Mouse (Mus musculus): Measurements from ENCODE around the gene Hdac4. TPM values are rescaled to one million over a fixed set of nuclear protein-coding genes. Genes with fewer than 3 reads are reported as not detected.
A peak's percentile ranks its signal among the peaks of the same experiment; 100 is the strongest.

Hdac4 gene
- polyA plus RNA-seq, 1 experiment from 2014 or later = 16.3 TPM

GRCm38 (mm10) chr1:92113243-92114009 is 82.1 kb downstream of the Hdac4 start:
- ATAC-seq = peak; percentile 63
- no peak overlapping the region for H3K4me3 ChIP-seq (ENCODE audit: low read depth, low read length)
- WGBS = 52% methylated on average over 6 of the region's 6 CpGs
- H3K4me1 ChIP-seq (ENCODE audit: insufficient read depth, low read depth, low read length) = 0 out of 2 replicates have a peak, but pooled peaks cover 6% of the 10 kb centered on the region
- no peaks in the 10 kb centered on the region for H3K27me3 ChIP-seq (replicated peaks; ENCODE audit: insufficient read depth, low read length)
- DNase-seq (ENCODE audit: low spot score) = peak; percentile 52
- H3K9me3 ChIP-seq (ENCODE audit: low read length) = no peaks in the 10 kb centered on the region
- no peak overlapping the region for H3K4me2 ChIP-seq (replicated peaks; ENCODE audit: low read depth, low read length)
- TF ChIP-seq CTCF (IDR thresholded peaks at IDR 0.05) (peak; percentile 40), EP300 (IDR thresholded peaks at IDR 0.05) (no peak)
- H3K27ac ChIP-seq (ENCODE audit: low read length) = no peak overlapping the region
- no peak overlapping the region for H3K9ac ChIP-seq (replicated peaks; ENCODE audit: low read depth)
- no peaks in the 10 kb centered on the region for H3K36me3 ChIP-seq (ENCODE audit: insufficient read depth, low read length)

GRCm38 (mm10) chr1:92112591-92112990 is 82.9 kb downstream of the Hdac4 start:
- ATAC-seq = no peak
- H3K4me3 ChIP-seq (ENCODE audit: low read depth, low read length) = no peak overlapping the region
- TF ChIP-seq CTCF (IDR thresholded peaks at IDR 0.05) (no peak), EP300 (IDR thresholded peaks at IDR 0.05) (no peak)
- H3K9ac ChIP-seq (replicated peaks; ENCODE audit: low read depth) = no peak overlapping the region
- H3K9me3 ChIP-seq (ENCODE audit: low read length) = no peaks in the 10 kb centered on the region
- no peak overlapping the region for H3K4me2 ChIP-seq (replicated peaks; ENCODE audit: low read depth, low read length)
- 90% methylated on average over 5 of the region's 5 CpGs for WGBS
- H3K27me3 ChIP-seq (replicated peaks; ENCODE audit: insufficient read depth, low read length) = no peaks in the 10 kb centered on the region
- no peak for DNase-seq (ENCODE audit: low spot score)
- H3K4me1 ChIP-seq (ENCODE audit: insufficient read depth, low read depth, low read length) = 0 out of 2 replicates have a peak, but pooled peaks cover 6% of the 10 kb centered on the region
- H3K27ac ChIP-seq (ENCODE audit: low read length) = no peak overlapping the region
- H3K36me3 ChIP-seq (ENCODE audit: insufficient read depth, low read length) = no peaks in the 10 kb centered on the region

GRCm38 (mm10) chr1:92111551-92111950 is 83.9 kb downstream of the Hdac4 start:
- Histone ChIP-seq H3K4me2 (replicated peaks; ENCODE audit: low read depth, low read length) (no peak overlapping the region), H3K27me3 (replicated peaks; ENCODE audit: insufficient read depth, low read length) (no peaks in the 10 kb centered on the region), H3K9ac (replicated peaks; ENCODE audit: low read depth) (no peak overlapping the region), H3K4me1 (ENCODE audit: insufficient read depth, low read depth, low read length) (0 out of 2 replicates have a peak, but pooled peaks cover 6% of the 10 kb centered on the region), H3K9me3 (ENCODE audit: low read length) (no peaks in the 10 kb centered on the region), H3K36me3 (ENCODE audit: insufficient read depth, low read length) (no peaks in the 10 kb centered on the region), H3K4me3 (ENCODE audit: low read depth, low read length) (no peak overlapping the region), H3K27ac (ENCODE audit: low read length) (no peak overlapping the region)
- ATAC-seq = no peak
- no peak for DNase-seq (ENCODE audit: low spot score)
- 75% methylated on average over 2 of the region's 2 CpGs for WGBS
- TF ChIP-seq EP300 (IDR thresholded peaks at IDR 0.05) (no peak), CTCF (IDR thresholded peaks at IDR 0.05) (no peak)

GRCm38 (mm10) chr1:92111026-92111425 is 84.5 kb downstream of the Hdac4 start:
- no peaks in the 10 kb centered on the region for H3K36me3 ChIP-seq (ENCODE audit: insufficient read depth, low read length)
- WGBS = 84% methylated on average over 1 of the region's 1 CpGs
- H3K9ac ChIP-seq (replicated peaks; ENCODE audit: low read depth) = no peak overlapping the region
- H3K27me3 ChIP-seq (replicated peaks; ENCODE audit: insufficient read depth, low read length) = no peaks in the 10 kb centered on the region
- no peak overlapping the region for H3K27ac ChIP-seq (ENCODE audit: low read length)
- ATAC-seq (no peak), DNase-seq (ENCODE audit: low spot score) (no peak)
- no peaks in the 10 kb centered on the region for H3K9me3 ChIP-seq (ENCODE audit: low read length)
- 0 out of 2 replicates have a peak, but pooled peaks cover 6% of the 10 kb centered on the region for H3K4me1 ChIP-seq (ENCODE audit: insufficient read depth, low read depth, low read length)
- TF ChIP-seq CTCF (IDR thresholded peaks at IDR 0.05) (no peak), EP300 (IDR thresholded peaks at IDR 0.05) (no peak)
- H3K4me2 ChIP-seq (replicated peaks; ENCODE audit: low read depth, low read length) = no peak overlapping the region
- H3K4me3 ChIP-seq (ENCODE audit: low read depth, low read length) = no peak overlapping the region

- no peaks in the 10 kb centered on the region for H3K27me3 ChIP-seq (replicated peaks; ENCODE audit: insufficient read depth, low read length)
- H3K27ac ChIP-seq (ENCODE audit: low read length) = no peak overlapping the region
- H3K4me2 ChIP-seq (replicated peaks; ENCODE audit: low read depth, low read length) = no peak overlapping the region
- no peaks in the 10 kb centered on the region for H3K9me3 ChIP-seq (ENCODE audit: low read length)
- H3K9ac ChIP-seq (replicated peaks; ENCODE audit: low read depth) = no peak overlapping the region
- H3K4me3 ChIP-seq (ENCODE audit: low read depth, low read length) = no peak overlapping the region
- TF ChIP-seq EP300 (IDR thresholded peaks at IDR 0.05) (no peak), CTCF (IDR thresholded peaks at IDR 0.05) (no peak)
- DNase-seq (ENCODE audit: low spot score) (no peak), ATAC-seq (no peak)
- H3K4me1 ChIP-seq (ENCODE audit: insufficient read depth, low read depth, low read length) = 0 out of 2 replicates have a peak, but pooled peaks cover 6% of the 10 kb centered on the region
- WGBS = 66% methylated on average over 1 of the region's 1 CpGs
- H3K36me3 ChIP-seq (ENCODE audit: insufficient read depth, low read length) = no peaks in the 10 kb centered on the region
Measured at GRCm38 (mm10) chr1:92109221-92109620, 86.3 kb downstream of the Hdac4 start.

GRCm38 (mm10) chr1:92108556-92108955 is 86.9 kb downstream of the Hdac4 start:
- WGBS = 76% methylated on average over 2 of the region's 2 CpGs
- no peak for TF ChIP-seq CTCF (IDR thresholded peaks at IDR 0.05)
- no peak for TF ChIP-seq EP300 (IDR thresholded peaks at IDR 0.05)

More at GRCm38 (mm10) chr1:92108556-92108955, 86.9 kb downstream of the Hdac4 start:
- no peaks in the 10 kb centered on the region for H3K27me3 ChIP-seq (replicated peaks; ENCODE audit: insufficient read depth, low read length)
- no peak overlapping the region for H3K27ac ChIP-seq (ENCODE audit: low read length)
- H3K36me3 ChIP-seq (ENCODE audit: insufficient read depth, low read length) = no peaks in the 10 kb centered on the region
- no peaks in the 10 kb centered on the region for H3K9me3 ChIP-seq (ENCODE audit: low read length)
- ATAC-seq (no peak), DNase-seq (ENCODE audit: low spot score) (no peak)
- no peak overlapping the region for H3K4me3 ChIP-seq (ENCODE audit: low read depth, low read length)
- H3K4me2 ChIP-seq (replicated peaks; ENCODE audit: low read depth, low read length) = no peak overlapping the region
- H3K4me1 ChIP-seq (ENCODE audit: insufficient read depth, low read depth, low read length) = 0 out of 2 replicates have a peak, but pooled peaks cover 4% of the 10 kb centered on the region
- no peak overlapping the region for H3K9ac ChIP-seq (replicated peaks; ENCODE audit: low read depth)
